Mouse (Mus musculus) intestine, embryonic 14.5 days (tissue): Measurements from ENCODE around the gene Vps72. TPM values are rescaled to one million over a fixed set of nuclear protein-coding genes. Genes with fewer than 3 reads are reported as not detected.

ENCODE experiments used
- ATAC-seq: fragments of 200-750 bp; cut with Nextera tagmentation; replicated peaks from 2 replicates; pipeline ENCODE4 v1.8.0; 2017; ENCODE audit warnings: low read depth, moderate number of reproducible peaks, moderate TSS enrichment, moderate library complexity; ENCODE audit not compliant: low FRiP score, low TSS enrichment
- DNase-seq: peaks from one replicate; pipeline ENCODE4 v3.0.0-alpha.2; 2018; ENCODE audit warnings: low spot score
- H3K27ac ChIP-seq: fragments of 300-500 bp; sonication (generic); 2 replicates; pipeline ENCODE4 v1.5.1; 2014; ENCODE audit warnings: low read depth, mild to moderate bottlenecking, control low read depth
- H3K27me3 ChIP-seq: fragments of 300-500 bp; sonication (generic); replicated peaks from 2 replicates; pipeline ENCODE4 v1.6.1; 2014; ENCODE audit warnings: low read length, control low read depth; ENCODE audit not compliant: control insufficient read depth, insufficient read depth
- H3K36me3 ChIP-seq: fragments of 300-500 bp; sonication (generic); 2 replicates; pipeline ENCODE4 v1.6.1; 2014; ENCODE audit warnings: low read length, control low read depth; ENCODE audit not compliant: control insufficient read depth, insufficient read depth
- H3K4me1 ChIP-seq: fragments of 300-500 bp; sonication (generic); replicated peaks from 2 replicates; pipeline ENCODE4 v1.6.1; 2014; ENCODE audit warnings: low read length, control low read depth, mixed read lengths; ENCODE audit not compliant: control insufficient read depth, insufficient read depth
- H3K4me2 ChIP-seq: fragments of 300-500 bp; sonication (generic); 2 replicates; pipeline ENCODE4 v1.6.1; 2014; ENCODE audit warnings: low read length
- H3K4me3 ChIP-seq: fragments of 300-500 bp; sonication (generic); 2 replicates; pipeline ENCODE4 v1.5.1; 2014; ENCODE audit warnings: low read depth, low read length, control low read depth, mixed read lengths
- H3K9ac ChIP-seq: fragments of 300-500 bp; sonication (generic); 2 replicates; pipeline ENCODE4 v1.6.1; 2014; ENCODE audit warnings: mild to moderate bottlenecking, low read length
- H3K9me3 ChIP-seq: fragments of 300-500 bp; sonication (generic); 2 replicates; pipeline ENCODE4 v1.6.1; 2016; ENCODE audit warnings: low read length, control low read depth; ENCODE audit not compliant: control insufficient read depth
- WGBS: fragments of 180-500 bp; shearing (Covaris S2); extraction: QIAGEN DNeasy Blood & Tissue Kit; methylation state at CpG from one replicate; pipeline ENCODE4 v1.1.7; 2014; 5-methylcytosine and 5-hydroxymethylcytosine counted together
- polyA plus RNA-seq: library from polyadenylated mRNA; unstranded; fragments of >200 nt; fragmentation: Nextera tagmentation; extraction: Ambion mirVana; gene quantifications from 2 replicates; pipeline ENCODE4 v1.2.1, GENCODE M21; 2014

Vps72 gene
- polyA plus RNA-seq, 1 experiment from 2014 or later, result 143 TPM

DNA sequence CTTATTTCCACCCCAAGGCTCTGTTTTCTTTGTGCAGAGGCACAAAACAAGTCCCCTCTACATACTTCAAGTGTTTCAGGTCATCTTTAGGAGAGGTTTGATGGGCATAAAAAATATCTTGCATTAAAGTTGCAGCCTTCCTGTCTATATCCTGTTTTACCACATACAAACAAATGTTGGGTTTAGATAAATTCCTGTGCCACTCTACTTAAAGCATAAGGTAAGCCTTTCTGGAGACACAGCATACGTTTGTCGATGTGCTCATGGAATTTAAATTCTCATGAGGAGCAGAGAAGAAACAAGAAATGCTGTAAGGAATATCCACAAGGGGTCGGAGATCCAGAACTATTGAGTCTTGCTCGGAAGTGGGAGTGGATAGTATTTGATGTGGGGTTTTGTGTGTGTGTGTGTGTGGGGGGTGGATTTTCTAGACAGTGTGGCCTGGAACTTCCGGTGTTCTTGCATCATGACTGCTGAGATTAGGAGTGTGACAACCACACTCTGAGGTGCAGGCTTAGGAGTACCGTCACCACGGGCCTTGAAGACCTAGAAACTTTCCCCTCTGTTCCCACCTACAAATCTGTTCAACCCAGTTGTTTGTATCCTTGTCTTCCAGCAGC lies 24.7 kb downstream of the Vps72 start:
- Histone ChIP-seq H3K36me3 (peaks cover 16% of the 10 kb centered on the region), H3K9ac (0 out of 2 replicates have a peak overlapping the region, but pooled peaks have one; percentile 8), H3K27ac (no peak overlapping the region), H3K27me3 (no peaks in the 10 kb centered on the region), H3K4me3 (0 out of 2 replicates have a peak overlapping the region, but pooled peaks have one; percentile 27), H3K4me2 (peak overlapping the region; percentile 56), H3K4me1 (peaks cover 14% of the 10 kb centered on the region), H3K9me3 (no peaks in the 10 kb centered on the region)
- WGBS, result 82% methylated on average over 7 of the region's 7 CpGs
- DNase-seq (no peak), ATAC-seq (no peak)

DNA sequence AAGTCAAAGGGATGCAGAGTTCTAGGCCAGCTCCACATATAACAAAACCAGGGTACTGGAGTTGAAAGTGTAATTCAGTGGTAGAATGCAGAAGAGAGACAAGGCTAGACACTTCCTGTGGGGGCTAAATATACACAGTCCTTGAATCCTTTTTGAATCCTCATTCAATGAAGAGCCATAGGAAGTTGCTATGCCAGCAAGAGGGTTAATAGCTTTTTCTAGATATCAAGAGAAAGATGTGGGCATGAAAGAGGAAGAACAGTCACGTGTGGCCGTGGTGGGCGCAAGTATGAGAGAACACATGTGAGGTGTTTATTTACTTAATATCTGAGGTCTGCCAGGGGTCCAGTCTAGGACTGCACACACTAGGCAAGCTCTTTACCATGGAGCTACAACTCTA lies 25.5 kb downstream of the Vps72 start:
- H3K9me3 ChIP-seq, result no peaks in the 10 kb centered on the region
- 86% methylated on average over 3 of the region's 3 CpGs for WGBS
- peaks cover 14% of the 10 kb centered on the region for H3K4me1 ChIP-seq
- H3K27me3 ChIP-seq, result no peaks in the 10 kb centered on the region
- no peak for ATAC-seq
- no peak for DNase-seq
- no peak overlapping the region for H3K9ac ChIP-seq
- H3K27ac ChIP-seq, result no peak overlapping the region
- H3K36me3 ChIP-seq, result peaks cover 20% of the 10 kb centered on the region; the same call in 1 of the 2 replicates
- no peak overlapping the region for H3K4me3 ChIP-seq
- H3K4me2 ChIP-seq, result no peak overlapping the region

DNA sequence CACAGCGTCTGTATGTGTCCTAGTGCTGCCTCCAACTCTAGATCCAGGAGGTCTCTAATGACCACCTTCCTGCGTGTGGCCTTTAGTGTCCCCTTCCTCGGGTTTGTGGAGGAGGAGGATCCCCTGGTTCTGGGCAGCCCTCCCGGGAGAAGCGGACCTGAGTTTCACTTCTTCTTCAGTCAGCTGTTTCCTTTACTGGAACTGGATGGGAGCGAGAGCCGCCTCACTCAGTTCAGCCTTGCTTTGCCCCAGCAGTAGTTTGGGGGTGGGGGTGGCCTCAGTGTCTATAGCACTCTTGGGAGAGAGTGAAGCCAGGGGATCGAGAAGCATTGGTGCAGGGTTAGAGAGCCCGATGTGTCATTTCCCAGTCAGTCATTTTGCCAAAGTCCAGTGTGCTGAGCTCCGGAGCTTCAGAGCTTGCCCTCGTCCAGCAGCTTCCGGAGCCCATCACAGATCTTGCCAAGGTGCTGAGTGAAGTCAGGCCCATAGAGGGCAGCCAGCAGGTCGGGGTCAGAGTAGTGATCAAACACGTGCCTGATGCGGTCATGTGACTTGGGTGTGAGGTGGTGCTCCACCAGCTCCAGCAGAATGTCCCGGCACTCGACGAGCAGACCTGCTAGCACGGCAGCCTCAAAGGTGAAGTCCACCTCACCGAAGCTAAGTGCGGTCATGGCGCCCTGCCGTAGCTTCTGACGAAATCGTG lies 28.9 kb downstream of the Vps72 start:
- no peak overlapping the region for H3K4me3 ChIP-seq
- H3K27me3 ChIP-seq, result no peaks in the 10 kb centered on the region
- no peaks in the 10 kb centered on the region for H3K9me3 ChIP-seq
- DNase-seq (no peak), ATAC-seq (no peak)
- H3K9ac ChIP-seq, result no peak overlapping the region
- no peak overlapping the region for H3K4me2 ChIP-seq
- H3K4me1 ChIP-seq, result peaks cover 9% of the 10 kb centered on the region; the same call in 1 of the 2 replicates
- peaks cover 22% of the 10 kb centered on the region; the same call in 1 of the 2 replicates for H3K36me3 ChIP-seq
- 65% methylated on average over 25 of the region's 25 CpGs for WGBS
- H3K27ac ChIP-seq, result no peak overlapping the region

DNA sequence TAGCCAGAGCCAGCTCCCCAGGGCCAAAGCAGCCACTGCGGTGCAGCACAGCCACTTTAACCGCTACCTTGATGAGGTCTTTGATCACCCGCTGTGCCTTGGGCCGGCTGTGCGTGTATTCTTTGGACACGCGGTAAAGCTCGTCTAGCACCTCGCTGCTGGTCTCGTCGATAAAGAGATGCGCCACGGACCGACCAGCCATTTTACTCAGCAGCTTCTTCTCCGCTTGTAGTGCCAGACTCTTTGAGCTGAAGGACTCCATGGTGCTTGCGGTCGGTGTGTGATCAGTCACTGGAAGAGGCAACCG lies 29.4 kb downstream of the Vps72 start:
- peaks cover 22% of the 10 kb centered on the region; the same call in 1 of the 2 replicates for H3K36me3 ChIP-seq
- no peak overlapping the region for H3K9ac ChIP-seq
- no peak overlapping the region for H3K27ac ChIP-seq
- ATAC-seq (no peak), DNase-seq (no peak)
- no peaks in the 10 kb centered on the region for H3K9me3 ChIP-seq
- H3K4me1 ChIP-seq, result peaks cover 6% of the 10 kb centered on the region; the same call in 1 of the 2 replicates
- H3K4me3 ChIP-seq, result no peak overlapping the region
- H3K27me3 ChIP-seq, result no peaks in the 10 kb centered on the region
- no peak overlapping the region for H3K4me2 ChIP-seq
- WGBS, result 62% methylated on average over 18 of the region's 18 CpGs

DNA sequence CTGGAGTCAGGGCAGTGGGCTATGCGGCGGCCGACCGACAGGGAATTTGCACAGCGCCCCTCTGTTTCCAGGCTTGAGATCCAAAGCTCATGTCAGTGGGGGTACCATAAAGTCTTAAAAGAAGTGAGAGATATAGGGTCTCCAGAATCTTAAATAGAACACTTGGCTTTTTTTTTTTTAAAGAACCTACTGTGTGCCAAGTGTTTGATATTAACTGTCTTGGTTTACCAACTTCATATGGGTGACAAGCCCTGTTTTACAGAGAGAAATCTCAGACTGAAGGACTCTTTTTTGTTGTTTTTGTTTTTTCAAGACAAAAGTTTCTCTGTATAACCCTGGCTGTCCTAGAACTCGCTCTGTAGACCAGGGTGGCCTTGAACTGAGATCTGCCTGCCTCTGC lies 30.0 kb downstream of the Vps72 start:
- Histone ChIP-seq H3K4me2 (no peak overlapping the region), H3K36me3 (peaks cover 22% of the 10 kb centered on the region; the same call in 1 of the 2 replicates), H3K4me1 (0 out of 2 replicates have a peak, but pooled peaks cover under 1% of the 10 kb centered on the region), H3K27me3 (no peaks in the 10 kb centered on the region), H3K9ac (no peak overlapping the region), H3K4me3 (no peak overlapping the region), H3K9me3 (no peaks in the 10 kb centered on the region), H3K27ac (no peak overlapping the region)
- DNase-seq (no peak), ATAC-seq (no peak)
- WGBS, result 94% methylated on average over 6 of the region's 6 CpGs

DNA sequence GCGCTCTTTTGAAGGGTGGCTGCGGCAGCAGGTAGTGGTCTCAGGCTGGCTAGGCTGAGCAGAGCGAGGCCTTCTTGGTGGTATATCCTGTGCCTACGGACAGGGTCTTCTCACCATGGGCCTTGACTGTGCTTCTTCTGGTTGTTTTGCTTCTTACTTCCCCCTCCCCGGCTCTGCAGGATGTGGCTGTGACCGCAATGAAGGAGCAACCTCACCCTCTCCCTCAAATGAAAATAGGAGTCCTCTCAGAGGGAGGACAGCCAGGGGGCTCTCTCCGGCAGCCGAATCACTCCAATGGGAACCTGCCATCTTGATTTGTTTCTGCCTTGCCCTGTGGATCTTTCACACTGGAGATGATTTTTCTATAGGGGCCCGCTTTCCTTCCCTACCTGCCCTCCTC lies 30.7 kb downstream of the Vps72 start:
- ATAC-seq, result no peak
- Histone ChIP-seq H3K9ac (no peak overlapping the region), H3K27me3 (no peaks in the 10 kb centered on the region), H3K27ac (no peak overlapping the region), H3K9me3 (no peaks in the 10 kb centered on the region), H3K36me3 (peaks cover 22% of the 10 kb centered on the region; the same call in 1 of the 2 replicates), H3K4me1 (no peaks in the 10 kb centered on the region), H3K4me3 (no peak overlapping the region), H3K4me2 (no peak overlapping the region)
- WGBS, result 96% methylated on average over 9 of the region's 9 CpGs
- no peak for DNase-seq

DNA sequence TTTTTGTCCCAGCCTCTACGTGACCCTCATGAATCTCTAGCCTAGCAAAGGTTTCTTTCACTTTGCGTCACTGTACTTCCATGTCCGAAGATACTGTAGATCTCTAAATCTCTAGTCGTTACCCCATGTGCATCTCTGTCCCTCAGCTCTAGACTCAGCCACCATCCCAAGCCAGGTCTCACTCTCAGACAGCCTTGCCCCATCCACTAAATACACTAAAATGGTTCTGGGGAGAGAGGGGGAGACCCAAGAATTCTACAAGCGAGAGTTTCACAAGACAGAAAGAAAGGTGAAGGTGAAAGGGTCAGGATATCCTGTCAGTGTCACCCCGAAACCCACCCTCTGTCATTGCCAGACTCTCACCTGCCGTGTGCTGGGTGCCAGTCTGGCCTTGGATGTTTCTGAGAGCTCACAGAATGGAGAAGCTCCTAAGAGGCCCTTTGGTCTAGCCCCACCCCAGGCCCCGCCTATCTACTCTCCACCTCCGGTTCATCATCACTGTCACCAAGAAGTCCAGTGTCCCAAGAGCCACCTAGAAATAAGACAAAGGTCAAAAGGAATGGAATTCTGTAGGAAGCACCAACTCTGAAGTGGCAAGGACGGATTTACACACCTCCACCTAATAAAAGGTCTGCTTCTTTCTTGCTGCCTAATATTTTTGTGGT lies 31.3 kb downstream of the Vps72 start, which contains the start of gene Tnfaip8l2:
Tnfaip8l2 (minus strand) TSS at position 409 of the 665 bp plus-strand sequence.
- Histone ChIP-seq H3K4me3 (no peak within 1 kb of the TSS), H3K4me2 (no peak within 1 kb of the TSS), H3K27me3 (no peaks in the 10 kb centered on the region), H3K27ac (no peak within 1 kb of the TSS), H3K9me3 (no peaks in the 10 kb centered on the region), H3K36me3 (peaks cover 22% of the 10 kb centered on the region; the same call in 1 of the 2 replicates), H3K9ac (no peak within 1 kb of the TSS), H3K4me1 (no peaks in the 10 kb centered on the region)
- no peak for ATAC-seq
- 78% methylated on average over 10 of the region's 10 CpGs for WGBS
- no peak for DNase-seq

DNA sequence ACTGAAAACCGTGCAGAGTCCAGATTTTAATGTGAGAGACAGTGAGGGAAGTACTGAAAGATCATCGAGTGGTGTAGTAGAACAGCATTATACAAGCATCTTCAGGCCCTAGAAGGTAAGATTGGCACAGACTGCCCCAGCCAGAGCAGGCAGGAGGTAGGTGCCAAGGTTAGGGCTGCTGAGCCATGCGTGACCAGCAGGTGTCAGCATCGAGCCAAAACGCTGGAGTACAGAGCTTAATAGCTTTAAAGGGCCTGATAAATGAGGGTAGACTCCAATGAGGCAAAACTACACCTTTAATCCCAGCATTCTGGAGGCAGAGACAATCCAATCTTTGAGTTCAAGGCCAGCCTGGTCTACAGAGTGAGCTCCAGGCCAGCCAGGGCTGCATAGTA lies 31.8 kb downstream of the Vps72 start:
- H3K4me1 ChIP-seq, result no peaks in the 10 kb centered on the region
- H3K4me3 ChIP-seq, result no peak overlapping the region
- H3K9me3 ChIP-seq, result no peaks in the 10 kb centered on the region
- no peak overlapping the region for H3K4me2 ChIP-seq
- H3K9ac ChIP-seq, result no peak overlapping the region
- peak; percentile 65; the same call in 1 of the 2 replicates for ATAC-seq
- no peak overlapping the region for H3K27ac ChIP-seq
- DNase-seq, result peak; percentile 93
- H3K36me3 ChIP-seq, result peaks cover 22% of the 10 kb centered on the region; the same call in 1 of the 2 replicates
- WGBS, result 7% methylated on average over 5 of the region's 5 CpGs
- no peaks in the 10 kb centered on the region for H3K27me3 ChIP-seq
